Mouse (Mus musculus) urinary bladder, adult 2 months (tissue): ENCODE data around the gene Herpud1. TPM values are rescaled to one million over a fixed set of nuclear protein-coding genes. Genes with fewer than 3 reads are reported as not detected.
A peak's percentile ranks its signal among the peaks of the same experiment; 100 is the strongest.

Experiments
- DNase-seq: peaks from one replicate; pipeline ENCODE4 v3.0.0; 2022; ENCODE audit warnings: low spot score
- polyA plus RNA-seq: library from polyadenylated mRNA; depleted of rRNA; stranded (reverse); fragments of >200 nt; gene quantifications from 2 replicates; pipeline ENCODE4 v1.2.3, GENCODE M21; 2012; rRNA removed

The Herpud1 gene
- 325 and 330 TPM in 2 replicates for polyA plus RNA-seq

DNA sequence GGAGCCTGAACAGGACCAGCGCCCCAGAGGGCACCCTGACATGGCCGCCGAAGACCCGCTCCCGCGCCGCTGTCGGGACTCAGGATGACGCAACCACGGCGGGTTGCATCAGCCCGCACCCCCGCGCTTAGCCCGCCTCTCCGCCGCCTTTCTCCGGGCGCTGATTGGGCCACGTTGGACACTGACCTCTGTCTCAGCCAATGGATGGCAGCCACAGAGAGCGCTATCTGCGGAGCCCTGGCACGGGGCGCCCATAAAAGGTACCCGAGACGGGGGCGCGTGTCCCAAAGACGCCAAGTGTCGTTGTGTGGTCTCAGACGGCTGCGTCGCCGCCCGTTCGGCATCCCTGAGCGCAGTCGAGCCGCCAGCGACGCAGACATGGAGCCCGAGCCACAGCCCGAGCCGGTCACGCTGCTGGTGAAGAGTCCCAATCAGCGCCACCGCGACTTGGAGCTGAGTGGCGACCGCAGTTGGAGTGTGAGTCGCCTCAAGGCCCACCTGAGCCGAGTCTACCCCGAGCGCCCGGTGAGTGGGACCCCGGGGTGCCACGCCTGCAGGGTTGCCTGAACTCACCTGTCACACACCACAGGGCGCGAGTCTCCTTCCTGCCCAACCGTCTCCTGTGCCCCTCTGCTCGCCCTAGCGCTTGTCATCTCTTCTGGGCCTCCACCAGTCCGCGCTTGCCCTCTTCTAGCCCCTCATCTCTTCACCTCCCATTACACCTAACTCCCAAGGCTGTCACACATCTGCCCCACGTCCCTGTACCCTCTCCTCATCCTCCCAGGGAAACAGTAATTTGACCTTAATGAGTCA is at the start of gene Herpud1:
Gene Herpud1 (plus strand): TSS at position 225 of the 813 bp plus-strand sequence.
- DNase-seq, result peak; percentile 98

DNA sequence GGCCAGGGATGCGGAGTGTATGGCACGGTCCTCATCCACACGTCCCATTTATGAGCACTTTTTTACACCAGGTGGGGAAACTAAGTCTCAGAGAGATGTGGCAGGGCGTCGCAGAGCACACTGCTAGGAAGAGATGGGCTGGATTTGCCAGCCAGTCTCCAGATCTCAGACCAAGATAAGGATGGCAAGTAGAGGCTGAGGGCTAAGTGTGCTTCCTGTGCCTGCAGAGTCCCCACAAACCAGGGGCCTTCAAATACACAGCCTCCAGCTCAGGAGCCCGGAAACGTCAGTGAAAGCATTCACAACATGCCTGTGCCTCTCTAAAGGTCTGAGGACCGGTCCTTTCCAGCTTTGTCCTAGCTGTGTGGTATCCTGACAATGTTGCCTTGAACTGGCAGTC is 48.7 kb upstream of the Herpud1 start:
- no peak for DNase-seq

- DNase-seq, result no peak
Observed at GRCm38 (mm10) chr8:94340796-94341195, 45.4 kb upstream of the Herpud1 start.

DNA sequence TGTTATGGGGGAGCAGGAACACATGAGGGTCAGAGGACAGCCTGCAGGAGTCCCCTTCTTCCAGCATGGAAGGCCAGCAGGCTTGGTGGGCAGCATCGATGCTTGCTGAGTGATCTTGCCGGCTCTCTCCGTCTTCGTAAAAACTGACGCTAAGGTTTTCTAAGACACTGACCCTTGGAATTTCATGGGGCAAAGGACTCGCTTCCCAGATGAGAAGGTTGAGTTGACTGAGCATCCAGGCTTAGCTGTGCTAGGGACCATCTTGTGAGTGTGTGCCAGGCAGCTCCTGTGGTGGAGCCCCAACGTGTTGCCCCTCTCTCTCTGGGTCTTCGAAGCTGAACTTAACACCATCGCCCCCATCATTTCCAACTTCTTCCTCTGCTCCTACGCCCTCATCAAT is 43.5 kb upstream of the Herpud1 start:
- no peak for DNase-seq

DNA sequence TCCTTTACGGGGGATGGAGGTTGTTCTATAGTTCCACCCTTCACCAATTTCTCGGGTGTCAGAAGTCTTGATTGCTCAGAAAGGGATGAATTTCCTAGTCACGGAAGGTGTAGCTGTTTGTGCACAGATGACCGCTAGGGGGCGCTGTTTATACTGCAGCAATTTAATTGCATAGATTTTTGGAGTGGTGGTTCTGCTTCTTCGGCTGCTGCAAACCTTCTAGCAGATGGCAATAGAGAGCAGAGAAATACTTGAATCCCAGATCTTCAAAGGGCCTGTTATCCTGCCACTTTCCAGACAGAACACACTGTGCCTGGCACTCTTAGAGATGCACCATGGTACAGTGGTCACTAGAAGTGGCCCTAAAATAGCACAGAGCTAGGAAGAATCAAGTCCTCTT is 42.9 kb upstream of the Herpud1 start:
- DNase-seq, result peak; percentile 50

- DNase-seq, result no peak
Observed at GRCm38 (mm10) chr8:94343778-94344320, 42.4 kb upstream of the Herpud1 start.

GRCm38 (mm10) chr8:94345657-94346056 is 40.6 kb upstream of the Herpud1 start:
- no peak for DNase-seq

GRCm38 (mm10) chr8:94346264-94346663 is 40.0 kb upstream of the Herpud1 start:
- DNase-seq, result no peak

DNA sequence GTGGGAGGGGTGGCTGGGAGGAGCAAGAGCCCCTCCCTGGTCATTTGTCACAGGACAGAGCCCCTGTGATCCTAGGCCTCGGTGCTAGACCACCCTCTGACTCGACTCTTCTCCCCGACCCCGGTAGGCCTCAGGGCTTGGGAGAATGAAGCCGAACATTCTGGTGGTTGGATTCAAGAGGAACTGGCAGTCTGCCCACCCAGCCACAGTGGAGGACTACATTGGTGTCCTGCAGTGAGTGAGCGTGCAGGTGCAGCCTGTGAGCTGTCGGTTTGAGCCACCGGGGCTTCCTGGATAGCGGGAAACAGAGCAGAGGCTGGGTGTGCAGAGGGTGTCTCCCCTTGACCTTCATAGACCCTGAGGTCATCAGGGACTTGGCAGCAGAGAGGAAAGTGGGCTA is 37.8 kb upstream of the Herpud1 start:
- no peak for DNase-seq

GRCm38 (mm10) chr8:94354069-94354531 is 32.1 kb upstream of the Herpud1 start:
- no peak for DNase-seq

GRCm38 (mm10) chr8:94354571-94354970 is 31.7 kb upstream of the Herpud1 start:
- no peak for DNase-seq

DNA sequence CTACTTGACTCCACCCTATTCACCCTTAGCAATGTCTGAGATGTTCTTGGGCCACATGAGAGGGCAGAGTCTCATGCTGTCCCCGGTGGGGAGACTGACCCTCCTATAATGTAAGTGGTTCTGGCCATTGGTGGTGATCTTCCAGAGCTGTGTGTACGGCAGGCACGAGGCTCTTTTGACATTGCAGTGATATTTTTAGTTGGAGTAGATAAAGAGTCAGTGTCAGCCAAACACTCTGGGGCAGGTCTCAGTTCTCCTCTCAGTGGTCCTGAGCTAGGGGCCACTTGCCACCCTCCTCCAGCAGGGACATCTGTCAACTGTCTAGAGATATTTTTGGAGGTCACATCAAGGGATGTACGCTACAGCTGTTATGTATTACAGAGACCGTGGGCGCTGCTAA is 29.0 kb upstream of the Herpud1 start:
- DNase-seq, result no peak

GRCm38 (mm10) chr8:94358541-94358940 is 27.7 kb upstream of the Herpud1 start:
- DNase-seq, result peak; percentile 60

DNA sequence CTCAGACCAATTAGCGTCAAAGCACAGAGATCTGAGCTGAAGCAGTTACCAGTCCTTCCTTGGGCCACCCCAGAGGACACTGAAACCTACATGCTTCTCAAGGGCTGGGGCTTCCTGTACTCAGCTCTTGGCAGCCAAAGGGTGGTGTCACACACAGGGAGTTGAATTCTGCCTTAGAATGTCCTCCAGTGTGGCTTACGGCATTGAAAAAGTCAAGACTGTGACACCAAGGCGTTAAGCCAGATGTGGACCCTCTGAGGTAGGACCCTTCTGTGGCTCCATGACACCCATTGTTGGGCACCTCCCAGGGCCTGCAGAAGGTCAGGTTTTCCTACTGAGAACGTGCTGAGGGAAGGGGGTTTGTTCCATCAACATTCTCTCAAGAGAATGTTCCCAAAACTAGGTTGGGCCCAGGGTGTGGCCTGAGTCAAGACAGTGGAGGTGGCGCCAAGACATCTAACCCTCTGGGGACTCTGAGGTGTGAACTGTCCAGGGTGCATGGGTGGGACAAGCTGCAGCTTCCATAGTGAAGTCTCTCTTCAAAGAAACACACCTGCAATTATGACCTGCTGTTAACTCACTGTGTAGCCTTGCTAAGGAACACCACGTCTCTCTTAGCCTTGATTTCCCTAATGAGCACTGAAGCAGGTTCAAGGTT is 24.3 kb upstream of the Herpud1 start:
- DNase-seq, result no peak

- no peak for DNase-seq
Observed at GRCm38 (mm10) chr8:94362607-94363239, 23.5 kb upstream of the Herpud1 start.

DNA sequence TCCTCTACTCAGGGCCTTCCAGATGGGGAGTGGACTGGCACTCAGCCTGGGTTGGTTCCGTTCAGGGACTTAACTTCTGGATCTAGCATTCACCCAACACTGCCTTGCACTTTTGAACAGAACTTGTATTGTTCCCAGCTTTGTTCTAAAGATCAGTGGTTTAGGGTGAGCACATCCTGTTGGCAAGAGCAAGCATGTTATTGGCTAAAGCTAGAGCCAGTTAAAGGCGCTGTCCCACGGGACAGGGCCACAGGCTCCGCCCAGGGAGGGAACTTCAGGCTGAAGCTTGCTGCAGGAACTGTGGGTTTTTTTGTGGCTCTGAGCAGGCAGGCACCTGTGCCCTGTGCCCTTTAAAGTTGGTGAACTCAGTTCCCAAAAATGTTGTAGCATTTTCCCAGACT is 22.9 kb upstream of the Herpud1 start:
- DNase-seq, result no peak

- DNase-seq, result no peak
Observed at GRCm38 (mm10) chr8:94363906-94364305, 22.3 kb upstream of the Herpud1 start.

- DNase-seq, result no peak
Observed at GRCm38 (mm10) chr8:94364686-94365312, 21.4 kb upstream of the Herpud1 start.

DNA sequence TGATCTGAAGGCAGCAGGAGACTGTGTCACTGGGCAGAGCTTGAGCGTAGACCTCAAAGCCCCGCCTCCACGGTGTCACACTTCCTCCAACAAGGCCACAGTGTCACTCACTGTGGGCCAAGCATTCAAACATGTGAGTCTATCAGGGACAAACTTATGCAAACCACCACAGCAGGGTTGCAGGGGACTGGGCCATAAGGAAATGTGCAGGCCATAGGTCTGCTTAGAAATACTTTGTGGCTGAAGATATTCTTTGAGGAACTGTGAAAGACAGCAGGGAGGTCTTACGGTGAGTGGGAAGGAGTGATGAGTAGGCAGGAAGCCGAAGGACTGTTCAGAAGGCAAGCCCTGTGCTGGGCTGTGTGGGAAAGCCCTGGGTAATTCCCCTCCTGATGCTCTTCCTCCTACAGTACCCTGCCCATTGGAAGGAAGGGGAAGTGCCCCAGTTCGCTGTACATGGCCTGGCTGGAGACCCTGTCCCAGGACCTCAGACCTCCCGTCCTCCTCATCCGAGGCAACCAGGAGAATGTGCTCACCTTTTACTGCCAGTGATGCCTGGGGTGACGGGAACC is 20.7 kb upstream of the Herpud1 start:
- DNase-seq, result no peak

DNA sequence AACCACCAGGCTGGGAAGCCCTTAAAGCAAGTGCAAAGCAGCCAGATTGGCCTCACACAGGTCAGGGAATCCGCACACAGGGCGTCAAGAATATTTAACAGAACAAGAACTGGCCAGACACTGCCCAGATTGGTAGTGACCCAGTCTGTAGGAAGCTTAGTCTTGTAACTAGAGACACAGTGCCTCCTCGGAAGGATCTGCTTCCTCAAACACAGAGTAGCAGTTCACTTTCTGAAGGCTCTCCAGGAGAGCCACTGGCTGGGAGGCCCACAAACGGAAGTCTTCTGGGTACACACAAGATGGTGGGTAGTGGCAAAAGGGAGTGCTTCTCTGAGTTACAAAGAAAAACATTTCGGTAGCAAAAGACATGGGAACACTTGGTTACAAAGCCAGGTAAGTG is 15.4 kb upstream of the Herpud1 start:
- DNase-seq, result no peak

DNA sequence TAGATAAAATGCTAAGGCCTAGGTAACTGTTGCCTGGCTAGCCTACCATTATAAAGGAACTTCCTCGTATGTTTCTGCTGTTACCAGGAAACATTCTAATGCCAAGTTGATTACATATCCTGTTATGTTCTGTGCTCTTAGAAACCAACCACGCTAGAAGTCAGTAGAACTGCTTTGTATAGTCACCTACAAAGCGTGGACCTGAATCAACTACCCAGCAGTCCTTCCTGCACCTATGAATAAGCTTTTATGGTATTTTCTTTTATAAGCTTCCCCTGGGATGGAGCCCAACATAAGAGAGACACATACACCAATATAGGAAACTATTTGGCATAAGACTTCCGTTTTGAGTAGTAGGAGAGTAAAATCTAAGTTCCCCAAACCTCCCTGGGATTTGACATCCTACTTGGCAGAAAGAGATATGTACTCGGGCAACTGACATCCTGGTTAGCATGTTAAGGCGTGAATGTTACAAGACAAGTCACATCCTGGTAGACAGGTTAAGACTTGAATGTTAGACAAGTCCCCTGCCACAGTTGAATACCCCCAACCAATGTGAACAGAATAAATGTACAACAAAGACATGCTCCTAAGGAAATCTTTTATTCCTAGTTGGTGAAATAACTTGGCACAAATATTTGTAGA is 13.2 kb upstream of the Herpud1 start:
- no peak for DNase-seq
